Mouse (Mus musculus) midbrain, embryonic 11.5 days (tissue): ENCODE data around the gene Wdr25. TPM values are rescaled to one million over a fixed set of nuclear protein-coding genes. Genes with fewer than 3 reads are reported as not detected.

ENCODE experiments used
- ATAC-seq: fragments of 200-750 bp; cut with Nextera tagmentation; 2 replicates; pipeline ENCODE4 v1.8.0; 2017; ENCODE audit warnings: moderate TSS enrichment, moderate library complexity; ENCODE audit not compliant: low FRiP score
- DNase-seq: peaks from one replicate; pipeline ENCODE4 v3.0.0; 2015; ENCODE audit warnings: low spot score; ENCODE audit errors: missing footprints
- H3K27ac ChIP-seq: fragments of 300-500 bp; sonication (generic); 2 replicates; pipeline ENCODE4 v1.5.1; 2014; ENCODE audit warnings: low read depth, low read length
- H3K27me3 ChIP-seq: fragments of 300-500 bp; sonication (generic); 2 replicates; pipeline ENCODE4 v1.6.1; 2014; ENCODE audit warnings: mild to moderate bottlenecking, low read length, moderate library complexity, mixed read lengths; ENCODE audit not compliant: control insufficient read depth, insufficient read depth
- H3K36me3 ChIP-seq: fragments of 300-500 bp; sonication (generic); 2 replicates; pipeline ENCODE4 v1.6.1; 2014; ENCODE audit warnings: mild to moderate bottlenecking, low read length, moderate library complexity, mixed read lengths; ENCODE audit not compliant: control insufficient read depth, insufficient read depth
- H3K4me1 ChIP-seq: fragments of 300-500 bp; sonication (generic); 2 replicates; pipeline ENCODE4 v1.6.1; 2014; ENCODE audit warnings: low read length; ENCODE audit not compliant: control insufficient read depth, insufficient read depth
- H3K4me2 ChIP-seq: fragments of 300-500 bp; sonication (generic); 2 replicates; pipeline ENCODE4 v1.6.1; 2014; ENCODE audit warnings: mild to moderate bottlenecking, moderate library complexity
- H3K4me3 ChIP-seq: fragments of 300-500 bp; sonication (generic); 2 replicates; pipeline ENCODE4 v1.5.1; 2014; ENCODE audit warnings: low read depth, low read length
- H3K9ac ChIP-seq: fragments of 300-500 bp; sonication (generic); 2 replicates; pipeline ENCODE4 v1.6.1; 2014; ENCODE audit warnings: low read length
- H3K9me3 ChIP-seq: fragments of 300-500 bp; sonication (generic); 2 replicates; pipeline ENCODE4 v1.6.1; 2016; ENCODE audit warnings: low read length; ENCODE audit not compliant: control insufficient read depth
- WGBS: fragments of 180-500 bp; shearing (Covaris S2); extraction: QIAGEN DNeasy Blood & Tissue Kit; methylation state at CpG from one replicate; pipeline ENCODE4 v1.1.7; 2014; 5-methylcytosine and 5-hydroxymethylcytosine counted together
- polyA plus RNA-seq: library from polyadenylated mRNA; unstranded; fragments of >200 nt; fragmentation: Nextera tagmentation; extraction: Ambion mirVana; gene quantifications from 2 replicates; pipeline ENCODE4 v1.2.1, GENCODE M21; 2014

The Wdr25 gene
- polyA plus RNA-seq, 1 experiment from 2014 or later: 4.7 TPM

- Histone ChIP-seq H3K9ac (no peak overlapping the region), H3K9me3 (no peaks in the 10 kb centered on the region)
Observed at GRCm38 (mm10) chr12:108904276-108904653, 10.8 kb downstream of the Wdr25 start.

GRCm38 (mm10) chr12:108905620-108906302 lies 12.3 kb downstream of the Wdr25 start:
- H3K36me3 ChIP-seq: no peaks in the 10 kb centered on the region
- 21% methylated on average over 14 of the region's 14 CpGs for WGBS
- H3K4me1 ChIP-seq: peaks cover 23% of the 10 kb centered on the region
- H3K27ac ChIP-seq: peak overlapping the region; percentile 76
- no peak overlapping the region for H3K9ac ChIP-seq
- ATAC-seq (peak; percentile 54), DNase-seq (peak; percentile 93)
- no peaks in the 10 kb centered on the region for H3K9me3 ChIP-seq
- H3K27me3 ChIP-seq: no peaks in the 10 kb centered on the region
- no peak overlapping the region for H3K4me2 ChIP-seq
- H3K4me3 ChIP-seq: no peak overlapping the region

More at GRCm38 (mm10) chr12:108904276-108904653, 10.8 kb downstream of the Wdr25 start:
- no peak for DNase-seq
- ATAC-seq: no peak
- Histone ChIP-seq H3K4me1 (peaks cover 23% of the 10 kb centered on the region), H3K36me3 (no peaks in the 10 kb centered on the region), H3K27ac (no peak overlapping the region), H3K4me2 (no peak overlapping the region), H3K4me3 (no peak overlapping the region), H3K27me3 (no peaks in the 10 kb centered on the region)
- WGBS: 64% methylated on average over 8 of the region's 8 CpGs

GRCm38 (mm10) chr12:108906398-108906797 lies 13.0 kb downstream of the Wdr25 start:
- H3K27me3 ChIP-seq: no peaks in the 10 kb centered on the region
- DNase-seq: no peak
- H3K4me2 ChIP-seq: no peak overlapping the region
- no peak overlapping the region for H3K9ac ChIP-seq
- 61% methylated on average over 12 of the region's 12 CpGs for WGBS
- no peak overlapping the region for H3K4me3 ChIP-seq
- no peaks in the 10 kb centered on the region for H3K9me3 ChIP-seq
- no peaks in the 10 kb centered on the region for H3K36me3 ChIP-seq
- H3K27ac ChIP-seq: peak overlapping the region; percentile 76
- ATAC-seq: peak; percentile 25; the same call in 1 of the 2 replicates
- peaks cover 23% of the 10 kb centered on the region for H3K4me1 ChIP-seq

GRCm38 (mm10) chr12:108909846-108910433 lies 16.5 kb downstream of the Wdr25 start:
- Histone ChIP-seq H3K27ac (peak overlapping the region; percentile 60), H3K36me3 (no peaks in the 10 kb centered on the region), H3K9me3 (no peaks in the 10 kb centered on the region), H3K4me1 (peaks cover 36% of the 10 kb centered on the region), H3K4me3 (no peak overlapping the region), H3K27me3 (no peaks in the 10 kb centered on the region), H3K9ac (no peak overlapping the region), H3K4me2 (no peak overlapping the region)
- ATAC-seq (no peak), DNase-seq (no peak)
- WGBS: 84% methylated on average over 8 of the region's 8 CpGs

- H3K4me2 ChIP-seq: no peak overlapping the region
- peaks cover 41% of the 10 kb centered on the region for H3K4me1 ChIP-seq
- DNase-seq: no peak
- 81% methylated on average over 2 of the region's 2 CpGs for WGBS
- no peak overlapping the region for H3K27ac ChIP-seq
- H3K9ac ChIP-seq: no peak overlapping the region
- H3K27me3 ChIP-seq: no peaks in the 10 kb centered on the region
- no peaks in the 10 kb centered on the region for H3K9me3 ChIP-seq
- H3K4me3 ChIP-seq: no peak overlapping the region
- no peaks in the 10 kb centered on the region for H3K36me3 ChIP-seq
- no peak for ATAC-seq
Observed at GRCm38 (mm10) chr12:108912442-108912841, 19.0 kb downstream of the Wdr25 start.

GRCm38 (mm10) chr12:108914198-108914597 lies 20.8 kb downstream of the Wdr25 start:
- no peaks in the 10 kb centered on the region for H3K9me3 ChIP-seq
- WGBS: 59% methylated on average over 3 of the region's 3 CpGs
- H3K4me3 ChIP-seq: no peak overlapping the region
- H3K4me2 ChIP-seq: no peak overlapping the region
- peaks cover 45% of the 10 kb centered on the region for H3K4me1 ChIP-seq
- no peak for DNase-seq
- H3K9ac ChIP-seq: no peak overlapping the region
- no peaks in the 10 kb centered on the region for H3K27me3 ChIP-seq
- ATAC-seq: no peak
- H3K36me3 ChIP-seq: no peaks in the 10 kb centered on the region
- H3K27ac ChIP-seq: 0 out of 2 replicates have a peak overlapping the region, but pooled peaks have one; percentile 32

- Histone ChIP-seq H3K9ac (no peak overlapping the region), H3K27ac (peak overlapping the region; percentile 32; the same call in 1 of the 2 replicates)
- no peak for ATAC-seq
Observed at GRCm38 (mm10) chr12:108914709-108915340, 21.4 kb downstream of the Wdr25 start.

GRCm38 (mm10) chr12:108915893-108916292 lies 22.5 kb downstream of the Wdr25 start:
- peak; percentile 86 for ATAC-seq
- 10% methylated on average over 6 of the region's 6 CpGs for WGBS
- H3K4me1 ChIP-seq: peaks cover 45% of the 10 kb centered on the region

More at GRCm38 (mm10) chr12:108914709-108915340, 21.4 kb downstream of the Wdr25 start:
- Histone ChIP-seq H3K4me1 (peaks cover 45% of the 10 kb centered on the region), H3K27me3 (no peaks in the 10 kb centered on the region), H3K4me3 (no peak overlapping the region), H3K9me3 (no peaks in the 10 kb centered on the region), H3K4me2 (no peak overlapping the region), H3K36me3 (no peaks in the 10 kb centered on the region)
- DNase-seq: no peak
- 73% methylated on average over 12 of the region's 12 CpGs for WGBS

More at GRCm38 (mm10) chr12:108915893-108916292, 22.5 kb downstream of the Wdr25 start:
- Histone ChIP-seq H3K9me3 (no peaks in the 10 kb centered on the region), H3K27ac (peak overlapping the region; percentile 51), H3K27me3 (no peaks in the 10 kb centered on the region), H3K4me2 (no peak overlapping the region), H3K36me3 (no peaks in the 10 kb centered on the region), H3K4me3 (no peak overlapping the region), H3K9ac (0 out of 2 replicates have a peak overlapping the region, but pooled peaks have one; percentile 20)
- peak; percentile 89 for DNase-seq
